Mouse (Mus musculus) C2C12 (cell line): ENCODE data around the gene Prdx2.

Experiments
- CEBPB ChIP-seq: IDR thresholded peaks from one replicate; pipeline ENCODE4 v1.6.1; 2011; ENCODE audit warnings: low read depth, mild to moderate bottlenecking, control low read depth, moderate library complexity
- CTCF ChIP-seq: IDR thresholded peaks from one replicate; pipeline ENCODE4 v1.5.1; 2011; ENCODE audit not compliant: control insufficient read depth, insufficient read depth, insufficient read length
- FOSL1 ChIP-seq: IDR thresholded peaks from one replicate; pipeline ENCODE4 v1.8.0; 2011; ENCODE audit warnings: mild to moderate bottlenecking, low read length; ENCODE audit not compliant: poor library complexity, insufficient read depth, severe bottlenecking
- MAX ChIP-seq: IDR thresholded peaks from one replicate; pipeline ENCODE4 v1.6.1; 2011; ENCODE audit warnings: mild to moderate bottlenecking, control low read depth
- MYOD1 ChIP-seq: IDR thresholded peaks from one replicate; pipeline ENCODE4 v1.6.1; 2011; ENCODE audit warnings: low read depth; ENCODE audit not compliant: control insufficient read depth, insufficient read length
- MYOG ChIP-seq: IDR thresholded peaks from one replicate; pipeline ENCODE4 v1.6.1; 2011; ENCODE audit not compliant: control insufficient read depth, insufficient read length; ENCODE audit errors: extremely low read depth
- USF1 ChIP-seq: IDR thresholded peaks from one replicate; pipeline ENCODE4 v1.6.1; 2011; ENCODE audit warnings: low read depth, mild to moderate bottlenecking, control low read depth, moderate library complexity

- TF ChIP-seq CTCF, result no peak
- TF ChIP-seq MYOD1, result no peak
- no peak for TF ChIP-seq USF1
- no peak for TF ChIP-seq MAX
- no peak for TF ChIP-seq CEBPB
- TF ChIP-seq MYOG, result no peak
- TF ChIP-seq FOSL1, result no peak
Observed at GRCm38 (mm10) chr8:84994375-84994774, 25.0 kb downstream of the Prdx2 start.
